Mouse (Mus musculus) bone marrow macrophage, adult 2 months (primary cell): ENCODE results near the gene Nek2.
A peak's percentile ranks its signal among the peaks of the same experiment; 100 is the strongest.

Experiments used
- CTCF ChIP-seq: IDR thresholded peaks from 2 replicates; pipeline ENCODE4 v1.5.1; 2012; ENCODE audit warnings: low read depth, mild to moderate bottlenecking, low read length, moderate library complexity
- POLR2A ChIP-seq: IDR thresholded peaks from 2 replicates; pipeline ENCODE4 v1.6.1; 2012; ENCODE audit warnings: mild to moderate bottlenecking, low read depth, low read length, borderline replicate concordance

- TF ChIP-seq CTCF (peak; percentile 85), POLR2A (no peak)
Measured at GRCm38 (mm10) chr1:191817418-191818144, 3.7 kb upstream of the Nek2 start.
